Mouse (Mus musculus) hindbrain, embryonic 11.5 days (tissue): Measurements from ENCODE around the gene AW549877. TPM values are rescaled to one million over a fixed set of nuclear protein-coding genes. Genes with fewer than 3 reads are reported as not detected.

Source experiments
- ATAC-seq: fragments of 200-750 bp; cut with Nextera tagmentation; 2 replicates; pipeline ENCODE4 v1.8.0; 2017; ENCODE audit warnings: mild to moderate bottlenecking, moderate TSS enrichment, moderate library complexity; ENCODE audit not compliant: low FRiP score
- DNase-seq: peaks from one replicate; pipeline ENCODE4 v3.0.0-alpha.2; 2015; ENCODE audit warnings: low spot score
- H3K27ac ChIP-seq: fragments of 300-500 bp; sonication (generic); 2 replicates; pipeline ENCODE4 v1.5.1; 2014; ENCODE audit warnings: mild to moderate bottlenecking, low read depth, low read length
- H3K27me3 ChIP-seq: fragments of 300-500 bp; sonication (generic); 2 replicates; pipeline ENCODE4 v1.6.1; 2014; ENCODE audit warnings: mild to moderate bottlenecking, low read length, moderate library complexity, mixed read lengths; ENCODE audit not compliant: control insufficient read depth, insufficient read depth
- H3K36me3 ChIP-seq: fragments of 300-500 bp; sonication (generic); 2 replicates; pipeline ENCODE4 v1.6.1; 2014; ENCODE audit warnings: mild to moderate bottlenecking, low read length, moderate library complexity, mixed read lengths; ENCODE audit not compliant: control insufficient read depth, insufficient read depth
- H3K4me1 ChIP-seq: fragments of 300-500 bp; sonication (generic); replicated peaks from 2 replicates; pipeline ENCODE4 v1.6.1; 2014; ENCODE audit warnings: low read length, mixed read lengths; ENCODE audit not compliant: control insufficient read depth, insufficient read depth
- H3K4me2 ChIP-seq: fragments of 300-500 bp; sonication (generic); replicated peaks from 2 replicates; pipeline ENCODE4 v1.6.1; 2014; ENCODE audit warnings: mild to moderate bottlenecking, low read depth, low read length
- H3K4me3 ChIP-seq: fragments of 300-500 bp; sonication (generic); 2 replicates; pipeline ENCODE4 v1.5.1; 2014; ENCODE audit warnings: low read depth, low read length
- H3K9ac ChIP-seq: fragments of 300-500 bp; sonication (generic); 2 replicates; pipeline ENCODE4 v1.6.1; 2014; ENCODE audit warnings: low read depth, low read length
- H3K9me3 ChIP-seq: fragments of 300-500 bp; sonication (generic); 2 replicates; pipeline ENCODE4 v1.6.1; 2016; ENCODE audit warnings: low read length; ENCODE audit not compliant: control insufficient read depth
- WGBS: fragments of 180-500 bp; shearing (Covaris S2); extraction: QIAGEN DNeasy Blood & Tissue Kit; methylation state at CpG from one replicate; pipeline ENCODE4 v1.1.7; 2014; 5-methylcytosine and 5-hydroxymethylcytosine counted together
- polyA plus RNA-seq: library from polyadenylated mRNA; unstranded; fragments of >200 nt; fragmentation: Nextera tagmentation; extraction: Ambion mirVana; gene quantifications from 2 replicates; pipeline ENCODE4 v1.2.1, GENCODE M21; 2014

Gene AW549877
- polyA plus RNA-seq, 1 experiment from 2014 or later: 57.9 TPM

GRCm38 (mm10) chr15:3933466-3933865 is 62.1 kb downstream of the AW549877 start:
- 91% methylated on average over 4 of the region's 4 CpGs for WGBS
- Histone ChIP-seq H3K27ac (no peak overlapping the region), H3K4me3 (no peak overlapping the region), H3K9me3 (no peaks in the 10 kb centered on the region), H3K4me2 (no peak overlapping the region), H3K9ac (no peak overlapping the region), H3K36me3 (no peaks in the 10 kb centered on the region), H3K27me3 (no peaks in the 10 kb centered on the region), H3K4me1 (no peaks in the 10 kb centered on the region)
- DNase-seq: no peak
- no peak for ATAC-seq

Other genes starting within 250 kb of the AW549877 start
- 6.6 and 8.1 TPM in 2 replicates for gene Fbxo4, start 16.2 kb downstream of the AW549877 start, polyA plus RNA-seq
- 183 and 196 TPM in 2 replicates for gene Oxct1, start 30.6 kb upstream of the AW549877 start, polyA plus RNA-seq